Mouse (Mus musculus) kidney, postnatal 4 days (tissue): Measurements from ENCODE around the gene Erh.
A peak's percentile ranks its signal among the peaks of the same experiment; 100 is the strongest.

Experiments
- DNase-seq, 2 experiments: peaks; one replicate each; pipeline ENCODE4 v3.0.0; 2021; ENCODE audit warnings: mixed read lengths in 2 of 2

Gene Erh

DNA sequence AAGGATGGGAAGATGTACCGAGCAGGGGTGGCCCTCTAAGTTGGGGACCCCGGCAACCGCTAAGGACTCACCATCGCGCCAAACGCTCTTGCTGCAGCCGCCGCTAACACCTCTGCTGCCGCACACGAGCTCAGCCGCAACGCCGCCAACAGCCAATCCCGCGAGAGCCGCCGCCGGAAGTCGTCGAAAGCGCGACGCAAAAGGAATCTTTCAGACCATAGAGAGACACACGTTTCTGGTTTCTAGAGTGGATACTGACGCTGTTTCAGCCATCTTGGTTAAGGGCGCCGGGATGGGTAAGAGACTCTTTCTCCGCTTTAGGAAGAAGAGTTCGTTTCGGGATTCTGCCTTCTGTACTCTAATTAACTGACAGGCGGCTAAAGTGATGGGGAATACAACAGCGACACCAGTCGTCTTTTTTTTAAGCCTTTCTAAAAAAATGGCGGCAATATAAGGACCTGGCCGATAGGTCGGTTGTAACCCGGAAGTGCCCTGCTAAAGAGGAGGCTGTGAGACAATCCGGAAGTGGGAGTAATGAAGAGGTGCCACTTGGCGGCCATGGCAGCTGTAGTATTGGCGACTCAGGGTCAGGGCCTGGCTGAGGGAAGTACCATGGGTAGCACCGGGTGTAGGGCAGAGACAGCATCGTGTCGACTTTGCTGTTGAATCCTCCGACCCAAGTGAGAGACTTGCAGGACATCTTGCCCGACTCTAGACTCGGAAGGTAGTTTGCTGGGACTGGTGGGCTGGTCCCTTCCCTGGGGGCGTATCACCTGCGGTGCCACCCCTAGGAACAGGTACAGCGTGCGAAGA, at the start of gene Erh, which contains the start of gene Slc39a9:
Gene Erh, minus strand, starts transcription at position 649 of the 813 bp plus-strand sequence.
Gene Slc39a9, plus strand, starts transcription at position 191 of the 813 bp plus-strand sequence.
- DNase-seq = peak; percentile 94 to 96

DNA sequence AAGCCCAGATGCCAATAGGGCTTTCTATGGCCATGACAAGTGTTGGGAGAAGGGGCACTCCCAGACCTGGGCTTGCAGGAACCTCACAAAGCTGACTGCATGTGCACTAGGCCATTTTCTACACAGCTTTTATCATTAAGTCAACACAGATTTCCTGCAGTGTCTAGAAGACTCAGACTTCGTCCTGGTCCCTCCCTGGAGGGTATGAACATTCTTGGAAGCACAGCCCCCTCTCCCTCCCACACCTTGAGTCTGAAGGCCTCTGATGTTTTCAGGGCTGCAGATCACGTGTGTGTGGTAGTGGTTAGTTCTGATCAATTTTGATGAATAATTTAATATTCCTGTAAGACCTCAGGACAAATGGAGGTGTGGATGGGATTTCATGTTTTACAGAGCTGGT, 49.6 kb upstream of the Erh start:
- no peak for DNase-seq

GRCm38 (mm10) chr12:80692269-80692972, 48.3 kb upstream of the Erh start, which contains the start of gene Plekhd1:
TSS of gene Plekhd1 (plus strand) at chr12:80692591.
- peak; percentile 62 to 79 for DNase-seq

DNA sequence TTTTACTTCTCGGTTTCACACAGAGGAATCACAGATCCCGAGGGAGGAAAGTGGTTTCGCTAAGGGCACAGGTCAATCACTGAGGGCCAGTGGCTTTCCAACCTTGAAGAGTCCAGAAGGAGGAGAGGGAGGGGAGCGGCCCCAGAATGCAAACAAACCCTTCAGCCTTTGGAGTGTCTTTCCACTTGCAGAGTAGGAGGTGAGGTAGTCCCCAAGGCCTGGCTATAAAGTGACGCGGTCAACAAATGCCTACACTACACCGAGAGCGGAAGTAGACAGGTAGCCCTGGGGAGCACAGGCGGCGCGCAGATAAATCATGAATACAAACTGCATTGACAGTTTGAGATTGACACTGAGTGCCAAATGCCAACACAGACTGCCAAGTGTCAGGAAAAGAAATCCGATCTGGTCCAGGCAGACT, 47.5 kb upstream of the Erh start:
- DNase-seq = peak; percentile 16 to 24

- DNase-seq = no peak
Observed at GRCm38 (mm10) chr12:80689696-80690095, 45.6 kb upstream of the Erh start.

- peak; percentile 30 to 52 for DNase-seq
Observed at GRCm38 (mm10) chr12:80687788-80688211, 43.7 kb upstream of the Erh start.

GRCm38 (mm10) chr12:80684316-80684715, 40.2 kb upstream of the Erh start:
- DNase-seq = no peak

DNA sequence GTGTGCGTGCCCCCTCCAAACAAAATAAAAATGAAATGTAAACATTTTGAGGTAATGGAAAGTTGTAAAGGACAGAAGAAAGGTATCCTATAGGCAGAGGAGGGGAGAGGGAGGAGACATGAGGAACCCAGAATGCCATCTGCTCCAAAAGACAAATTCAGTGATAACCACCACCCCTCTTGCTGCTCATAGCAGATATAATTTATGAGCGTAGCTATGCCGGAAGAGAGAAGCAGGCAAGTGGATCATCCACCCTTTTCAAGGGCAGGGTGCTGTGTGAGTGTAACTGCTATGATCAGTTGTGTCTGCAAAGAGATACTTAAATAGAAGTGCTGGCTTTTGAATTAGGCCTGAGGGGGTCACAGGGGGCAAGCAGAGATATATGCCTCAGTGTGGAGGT, 39.4 kb upstream of the Erh start:
- no peak for DNase-seq

DNA sequence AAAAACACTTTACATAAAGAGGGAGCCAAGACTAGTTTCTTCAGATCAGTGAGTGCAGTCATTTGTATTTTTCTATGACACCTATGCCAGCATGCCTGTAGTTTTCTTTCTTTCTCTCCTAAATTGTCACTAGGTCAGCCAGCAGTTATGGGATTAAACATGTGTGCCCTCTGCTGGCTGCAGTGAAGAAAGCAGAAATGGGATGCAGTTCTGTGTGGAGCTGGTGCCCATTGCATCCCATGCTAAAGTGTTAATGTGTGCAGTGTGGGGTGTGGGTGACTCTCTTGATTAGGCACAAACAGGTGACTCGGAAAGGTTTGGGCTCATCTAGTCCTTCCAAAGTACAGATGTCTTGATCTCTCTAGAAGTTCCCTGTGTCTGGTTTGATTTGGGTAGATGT, 37.2 kb upstream of the Erh start:
- peak; percentile 46 to 58 for DNase-seq

DNA sequence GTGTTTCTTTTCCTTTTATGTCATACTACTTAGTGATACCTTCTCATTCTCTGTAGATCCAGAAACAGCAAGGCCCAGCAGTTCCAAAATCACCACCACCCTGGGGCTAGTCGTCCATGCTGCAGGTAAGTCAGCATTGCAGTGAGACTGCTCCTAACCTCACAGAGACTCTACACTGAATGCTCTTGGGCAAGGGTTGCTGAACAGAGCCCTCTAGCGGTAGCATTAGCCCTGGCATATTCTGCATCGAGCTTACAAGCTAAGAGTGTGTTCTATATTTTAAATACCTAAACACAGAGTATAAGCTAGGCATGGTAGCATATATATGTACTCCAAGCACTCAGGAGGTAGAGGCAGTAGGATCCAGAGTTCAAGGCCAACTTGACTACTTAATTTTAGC, 29.0 kb upstream of the Erh start:
- DNase-seq = peak; percentile 65 to 71

DNA sequence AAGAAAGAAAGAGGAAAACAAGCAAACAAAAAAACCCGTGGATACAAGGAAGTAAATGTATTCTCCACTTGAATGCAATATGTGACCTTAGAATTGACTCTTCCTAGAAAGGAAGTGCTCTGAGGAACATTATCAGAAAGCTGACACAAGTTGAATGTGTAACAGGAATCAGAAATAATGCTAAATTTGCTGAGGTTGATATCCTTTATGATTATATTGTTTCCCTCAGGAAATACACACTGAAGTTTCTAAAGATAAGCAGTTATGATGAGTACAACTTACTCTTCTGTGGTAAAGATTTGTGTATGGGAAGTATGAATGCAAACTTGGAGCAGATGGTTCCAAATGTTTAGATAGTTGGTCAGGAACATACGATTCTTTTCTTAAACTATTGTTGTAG, 24.2 kb upstream of the Erh start:
- no peak for DNase-seq

- no peak for DNase-seq
Observed at GRCm38 (mm10) chr12:80663935-80664334, 19.8 kb upstream of the Erh start.

DNA sequence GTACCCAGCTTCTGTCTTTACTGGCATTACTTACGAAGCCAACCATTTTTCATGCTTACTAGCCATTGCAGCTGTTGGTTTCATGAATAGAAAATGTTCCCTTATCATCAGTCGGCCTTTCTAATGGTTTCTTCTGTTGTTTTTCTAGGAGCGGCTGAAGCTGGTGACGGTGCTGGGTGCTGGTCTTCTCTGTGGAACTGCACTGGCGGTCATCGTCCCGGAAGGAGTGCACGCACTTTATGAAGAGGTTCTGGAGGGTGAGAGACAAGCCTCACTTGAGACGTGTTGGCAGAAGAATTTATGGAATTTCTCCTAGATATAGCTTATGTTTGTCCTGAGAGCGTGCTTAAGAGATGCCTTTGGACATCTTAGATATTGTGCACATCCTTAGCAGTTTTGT, 18.2 kb upstream of the Erh start:
- DNase-seq = no peak

- peak in 1 of 2 experiments; percentile 18 for DNase-seq
Observed at GRCm38 (mm10) chr12:80658661-80659060, 14.5 kb upstream of the Erh start.

DNA sequence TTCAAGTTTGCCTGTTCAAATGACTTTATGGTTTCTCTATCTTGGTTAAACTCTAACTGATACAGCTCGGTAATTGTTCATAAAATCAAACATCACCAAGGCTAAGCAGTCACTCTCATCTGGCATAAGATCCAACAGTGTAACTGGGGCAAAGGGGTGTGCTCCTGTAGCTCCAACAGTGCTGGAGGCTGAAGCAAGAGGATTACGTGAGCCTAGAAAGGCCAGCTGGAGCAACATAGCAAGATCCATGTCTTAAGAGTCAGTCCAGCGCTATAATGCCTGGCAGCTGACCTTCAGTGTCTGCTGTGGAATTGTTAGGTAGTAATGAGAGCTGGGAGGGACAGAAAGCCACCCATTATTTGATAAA, 10.5 kb upstream of the Erh start:
- DNase-seq = no peak

- peak in 1 of 2 experiments; percentile 18 for DNase-seq
Observed at GRCm38 (mm10) chr12:80653951-80654658, 10.0 kb upstream of the Erh start.

DNA sequence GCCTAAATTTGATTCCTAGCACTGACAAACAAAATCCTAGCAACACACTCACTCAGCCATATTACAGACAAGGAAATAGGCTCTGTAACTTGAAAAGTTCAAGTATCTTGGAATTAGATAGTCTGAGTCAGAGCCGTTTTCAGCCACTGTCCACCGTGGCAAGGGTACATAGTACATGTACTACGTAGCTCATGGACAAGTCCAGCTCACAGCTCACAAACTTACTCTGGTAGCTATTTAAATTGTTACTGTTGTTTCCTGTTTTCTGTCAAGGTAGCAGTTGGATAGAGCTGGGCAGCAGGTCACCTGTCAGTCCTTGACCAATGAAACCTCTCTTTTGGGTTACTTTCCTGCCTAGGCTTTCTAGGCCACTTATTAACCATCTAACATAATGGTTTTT, 2.2 kb upstream of the Erh start:
- no peak for DNase-seq

DNA sequence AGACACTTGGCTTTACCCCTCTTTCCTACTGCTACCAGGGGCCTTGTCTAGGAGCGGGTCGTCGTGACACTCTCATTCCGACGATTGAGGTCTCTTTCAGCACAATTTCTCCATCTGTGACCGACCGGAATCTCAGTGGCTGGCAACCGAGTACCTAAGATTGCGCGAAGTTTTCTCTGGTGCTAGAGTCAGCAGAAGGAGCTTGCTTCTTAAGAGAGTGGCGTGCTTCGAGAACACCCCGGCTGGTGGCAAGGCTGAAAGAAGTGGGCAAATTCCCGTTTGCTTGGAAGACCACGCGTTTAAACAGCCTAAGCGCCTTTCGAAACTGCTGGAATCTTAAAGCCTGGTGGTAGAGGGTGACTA, 346 bp upstream of the Erh start:
- DNase-seq = no peak

DNA sequence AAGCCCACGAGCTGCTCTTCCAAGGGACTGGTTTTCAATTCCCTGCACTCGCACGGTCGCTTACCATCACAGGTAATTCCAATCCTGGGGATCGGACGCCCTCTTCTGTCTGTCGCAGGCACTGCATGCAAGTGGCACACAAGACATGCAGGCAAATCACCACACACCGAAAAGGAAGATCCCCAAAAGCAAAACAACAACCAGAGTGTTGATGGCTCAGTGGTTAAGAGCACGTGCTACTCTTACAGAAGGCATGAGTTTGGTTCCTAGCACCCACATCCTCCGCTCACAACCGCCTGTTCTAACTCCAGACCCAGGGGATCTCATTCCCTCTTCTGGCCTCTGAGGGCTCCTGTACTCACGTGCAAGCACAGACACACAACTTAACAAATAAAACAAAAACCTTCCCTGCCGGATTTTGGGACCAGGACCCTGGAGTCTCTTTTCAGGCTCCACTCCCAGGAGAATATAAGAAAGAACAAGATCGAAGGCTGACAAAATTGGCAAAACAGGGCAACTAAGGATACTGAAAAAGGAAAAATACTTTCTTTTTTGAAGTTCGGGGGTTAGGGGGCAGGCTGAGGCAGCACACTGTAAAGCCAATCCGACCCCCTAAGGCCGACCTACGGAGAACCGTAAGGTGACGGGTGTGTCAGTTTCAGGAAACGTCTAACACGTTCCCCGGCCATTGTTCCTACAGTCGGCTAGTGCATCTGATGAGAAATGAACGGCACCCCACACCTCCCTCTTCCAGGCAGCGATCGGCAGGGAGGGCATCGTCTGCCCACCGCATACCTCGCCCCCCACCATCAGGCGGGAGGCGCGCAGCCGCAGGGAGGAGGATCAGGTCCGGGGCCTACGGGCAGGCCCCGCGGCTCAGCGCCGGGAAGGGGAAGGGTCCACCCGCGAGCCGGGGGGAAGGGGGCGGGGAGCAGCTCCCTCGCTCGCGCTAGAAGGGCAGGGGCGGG, 1.1 kb downstream of the Erh start:
- DNase-seq = peak; percentile 73 to 78

GRCm38 (mm10) chr12:80631790-80632189, 12.4 kb downstream of the Erh start:
- peak in 1 of 2 experiments; percentile 17 for DNase-seq

- DNase-seq = no peak
Observed at GRCm38 (mm10) chr12:80620501-80620900, 23.6 kb downstream of the Erh start.
